Mouse (Mus musculus): ENCODE results near the gene Kcnh2.

The Kcnh2 gene

DNA sequence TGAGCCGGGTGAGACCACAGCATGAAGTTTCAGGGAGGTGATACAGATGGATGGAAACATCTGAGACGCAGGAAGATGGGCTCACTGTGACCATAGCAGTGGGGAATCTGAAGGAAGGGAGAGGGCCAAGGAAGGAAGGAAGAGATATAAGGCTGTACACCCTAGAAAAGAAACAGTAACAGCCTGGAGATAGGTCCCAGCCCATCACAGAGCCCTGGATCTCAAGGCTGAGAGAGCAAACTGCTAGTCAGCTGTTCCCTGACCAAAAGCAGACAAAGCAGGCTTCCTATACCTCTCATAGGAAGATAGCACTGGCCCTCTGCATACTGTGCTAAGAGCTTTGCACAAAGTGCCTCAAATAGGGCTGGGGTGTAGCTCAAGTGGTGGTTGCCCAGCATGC lies 27.3 kb upstream of the Kcnh2 start:
- DNase-seq (ENCODE audit: low spot score) = no peak

DNA sequence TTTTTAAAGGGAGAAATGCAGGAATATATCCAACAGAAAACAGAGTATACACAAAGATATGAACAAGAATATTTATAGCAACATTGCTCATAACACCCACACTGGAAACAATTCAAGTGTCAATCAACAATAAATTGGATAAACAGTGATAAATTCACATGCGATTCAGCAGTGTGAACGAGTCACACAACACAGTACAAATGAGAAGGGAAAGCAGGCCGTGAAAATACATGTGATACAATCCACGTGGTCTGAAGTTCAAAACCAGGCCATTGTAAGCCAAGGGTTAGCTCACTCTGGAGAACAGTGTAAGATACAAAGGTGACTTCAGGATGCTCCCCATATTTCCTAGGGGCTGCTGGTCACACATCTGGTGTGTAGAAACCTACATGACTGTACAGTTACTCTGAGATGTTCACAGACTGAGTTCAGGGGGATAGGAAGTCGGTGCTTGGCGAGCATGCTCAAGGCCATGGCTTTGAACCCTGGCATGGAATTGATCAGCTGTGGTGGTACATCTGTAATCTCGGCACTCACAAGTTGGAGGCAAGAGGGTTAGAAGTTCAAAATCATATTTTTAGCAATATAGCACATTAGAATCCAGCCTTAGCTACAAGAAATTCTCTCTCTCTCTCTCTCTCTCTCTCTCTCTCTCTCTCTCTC lies 23.4 kb upstream of the Kcnh2 start:
- DNase-seq (ENCODE audit: low spot score) = no peak

DNA sequence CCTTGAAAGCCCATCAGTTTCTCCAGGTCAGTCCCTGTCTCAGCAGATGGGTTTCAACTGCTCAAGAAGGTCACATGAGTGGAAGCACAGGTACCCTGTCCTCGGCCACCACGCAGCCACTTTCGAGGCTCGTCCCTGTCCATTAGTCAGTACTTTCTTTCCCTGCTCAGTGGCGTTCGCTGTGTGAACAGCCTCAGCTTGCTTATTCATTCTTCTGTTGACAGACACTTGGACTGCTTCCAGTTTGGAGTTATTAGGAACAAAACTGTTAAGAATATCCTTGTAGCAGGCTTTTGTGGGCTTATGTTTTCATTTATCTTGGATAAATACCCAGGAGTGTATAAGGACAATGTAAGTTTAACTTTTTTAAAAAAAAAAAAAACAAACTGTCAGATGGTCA lies 22.8 kb upstream of the Kcnh2 start:
- no peak for DNase-seq (ENCODE audit: low spot score)

DNA sequence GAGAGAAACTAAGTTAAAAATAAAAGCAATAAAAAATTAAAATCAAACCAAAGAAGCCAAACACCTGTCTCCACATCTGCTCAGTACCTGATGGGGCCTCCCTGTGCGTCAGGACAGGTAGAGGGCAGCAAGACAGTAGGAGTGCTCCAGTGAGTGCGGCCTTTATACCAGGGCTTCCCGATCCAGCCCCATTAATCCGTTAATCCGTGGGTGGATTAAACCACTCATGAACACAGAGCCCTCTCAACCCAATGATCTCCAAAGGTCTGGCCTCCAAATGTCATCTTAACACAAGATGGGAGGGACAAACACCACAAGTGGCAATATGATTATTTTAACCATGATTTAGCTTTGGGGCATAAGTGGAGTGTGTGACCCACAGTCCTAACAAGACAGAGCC lies 22.4 kb upstream of the Kcnh2 start:
- DNase-seq (ENCODE audit: low spot score) = no peak

DNA sequence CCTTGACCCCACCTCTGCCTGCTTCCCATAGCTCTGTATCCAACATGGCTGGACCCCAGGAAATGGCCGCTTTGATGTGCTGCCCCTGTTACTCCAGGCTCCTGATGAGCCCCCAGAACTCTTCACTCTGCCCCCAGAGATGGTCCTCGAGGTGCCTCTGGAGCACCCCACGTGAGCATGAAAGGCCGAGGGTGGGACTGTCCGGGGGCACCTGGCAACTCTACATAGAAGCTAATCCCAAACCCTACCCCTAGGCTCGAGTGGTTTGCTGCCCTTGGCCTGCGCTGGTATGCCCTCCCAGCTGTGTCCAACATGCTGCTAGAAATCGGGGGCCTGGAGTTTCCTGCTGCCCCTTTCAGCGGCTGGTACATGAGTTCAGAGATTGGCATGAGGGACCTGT lies 18.4 kb upstream of the Kcnh2 start:
- no peak for DNase-seq (ENCODE audit: low spot score)

DNA sequence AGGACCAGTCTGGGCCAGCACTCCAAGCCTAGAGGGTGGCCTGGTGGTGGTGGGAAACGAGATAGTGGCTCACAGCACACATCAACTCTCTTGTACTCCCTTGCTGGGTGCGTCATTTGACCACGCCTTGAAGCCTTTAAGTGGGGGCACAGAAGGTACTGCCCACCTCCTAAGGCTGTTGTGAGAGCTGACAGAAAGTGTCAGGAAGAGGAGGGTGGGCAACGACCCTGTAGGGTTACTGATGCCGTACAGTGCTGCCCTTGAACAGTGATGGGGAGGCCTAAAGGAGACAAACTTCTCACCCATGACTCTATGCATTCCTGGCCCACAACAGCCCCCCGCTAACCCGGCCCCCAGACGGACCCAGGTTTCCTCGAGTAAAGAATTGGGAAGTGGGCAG lies 15.0 kb upstream of the Kcnh2 start:
- no peak for DNase-seq (ENCODE audit: low spot score)

DNA sequence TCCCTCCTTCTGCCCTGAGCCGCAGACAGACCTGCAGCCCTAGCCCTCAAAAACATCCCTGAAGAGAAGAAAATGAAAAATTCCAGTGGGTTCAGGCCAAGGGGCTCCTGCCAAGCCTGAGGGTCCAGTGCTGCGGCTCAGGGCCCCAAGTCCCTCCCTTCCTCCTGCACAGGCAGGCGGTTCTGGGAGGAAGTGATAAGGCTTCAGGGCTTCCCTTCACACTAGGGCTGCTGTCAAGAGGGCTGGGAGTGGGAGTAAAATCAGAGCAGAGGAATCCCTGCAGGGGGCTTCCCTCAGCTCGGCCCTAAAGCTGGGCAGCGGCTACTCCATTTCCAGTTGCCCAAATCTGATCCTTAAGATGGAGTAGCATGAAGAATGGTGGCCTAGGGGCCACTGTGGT lies 14.1 kb upstream of the Kcnh2 start:
- DNase-seq (ENCODE audit: low spot score) = no peak

DNA sequence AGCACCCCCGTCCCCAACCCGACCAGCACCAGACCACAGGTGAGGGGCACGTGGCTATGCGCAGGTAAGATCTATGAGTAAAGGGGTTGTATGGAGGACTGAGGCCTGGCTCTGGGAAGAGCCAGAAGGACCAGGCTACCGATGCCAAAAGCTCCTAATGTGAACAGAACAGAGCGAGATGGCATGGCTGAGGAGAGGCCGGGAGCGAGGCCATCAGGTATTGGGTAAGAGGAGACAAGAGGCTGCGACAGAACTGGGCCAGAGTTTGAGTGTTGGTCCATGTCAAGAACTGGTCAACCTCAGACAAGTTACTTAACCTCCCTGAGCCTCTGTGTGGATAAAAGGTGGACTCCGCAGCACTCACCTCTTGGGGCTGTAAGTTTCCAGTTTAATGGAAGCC lies 13.6 kb upstream of the Kcnh2 start:
- DNase-seq (ENCODE audit: low spot score) = no peak

DNA sequence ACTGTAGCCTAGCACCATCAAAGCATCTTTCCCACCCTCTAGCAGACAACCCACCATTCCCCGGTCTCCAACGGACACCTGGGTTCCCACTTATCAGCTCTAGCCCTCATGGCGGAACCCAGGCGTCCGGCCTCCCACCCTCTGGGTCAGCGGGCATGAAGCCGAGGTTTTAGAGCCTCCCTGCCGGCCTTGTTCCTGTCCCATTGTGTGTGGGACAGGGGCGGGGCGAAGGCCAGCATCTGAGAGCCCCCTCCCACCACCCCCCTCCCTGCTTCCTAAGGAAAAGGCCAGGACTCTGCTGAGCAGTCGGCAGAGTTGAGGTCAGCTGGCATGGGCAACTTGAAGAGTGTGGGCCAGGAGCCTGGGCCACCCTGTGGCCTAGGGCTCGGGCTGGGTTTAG lies 13.1 kb upstream of the Kcnh2 start, which contains the start of gene Nos3:
Gene Nos3, plus strand, starts transcription at position 303 of the 400 bp plus-strand sequence.
- DNase-seq (ENCODE audit: low spot score) = peak; percentile 23

DNA sequence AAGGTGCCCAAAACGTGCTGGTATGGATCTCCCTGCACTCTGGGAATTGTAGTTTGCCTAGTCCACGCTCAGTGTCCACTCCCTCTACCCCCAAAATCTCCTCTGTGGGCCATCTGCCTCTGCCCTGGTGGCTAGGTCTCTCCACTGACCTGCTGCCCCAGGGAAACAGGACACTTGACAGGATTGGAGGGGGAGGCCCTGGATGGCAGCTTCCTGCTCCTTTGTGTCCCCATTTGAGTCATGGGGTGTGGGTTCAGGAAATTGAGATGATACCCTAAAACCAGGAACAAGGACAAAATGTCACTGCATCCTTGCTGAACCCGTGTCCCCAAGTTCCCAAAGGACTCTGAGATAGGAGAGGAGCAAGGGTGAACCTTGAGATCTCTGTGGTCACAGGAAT lies 12.7 kb upstream of the Kcnh2 start:
- no peak for DNase-seq (ENCODE audit: low spot score)

DNA sequence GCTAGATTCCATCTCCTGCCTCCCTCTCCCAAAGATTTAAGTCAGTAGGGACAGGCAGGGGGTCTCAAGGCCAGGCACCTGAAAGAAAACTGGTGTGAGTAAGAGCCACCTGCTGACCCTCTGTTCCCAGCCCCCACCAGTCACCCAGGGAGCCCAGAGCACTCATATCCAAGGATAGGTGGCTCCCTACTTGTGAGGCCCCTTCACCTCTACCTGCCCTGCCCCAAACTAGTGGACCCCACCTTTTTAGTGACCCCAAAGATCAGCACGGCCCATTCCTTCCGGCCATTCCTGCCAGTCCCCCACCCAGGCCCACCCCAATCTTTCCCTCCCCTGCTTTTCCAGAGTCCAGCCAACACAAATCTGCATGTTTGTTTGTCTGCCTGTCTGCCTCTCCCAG lies 12.1 kb upstream of the Kcnh2 start:
- DNase-seq (ENCODE audit: low spot score) = no peak

DNA sequence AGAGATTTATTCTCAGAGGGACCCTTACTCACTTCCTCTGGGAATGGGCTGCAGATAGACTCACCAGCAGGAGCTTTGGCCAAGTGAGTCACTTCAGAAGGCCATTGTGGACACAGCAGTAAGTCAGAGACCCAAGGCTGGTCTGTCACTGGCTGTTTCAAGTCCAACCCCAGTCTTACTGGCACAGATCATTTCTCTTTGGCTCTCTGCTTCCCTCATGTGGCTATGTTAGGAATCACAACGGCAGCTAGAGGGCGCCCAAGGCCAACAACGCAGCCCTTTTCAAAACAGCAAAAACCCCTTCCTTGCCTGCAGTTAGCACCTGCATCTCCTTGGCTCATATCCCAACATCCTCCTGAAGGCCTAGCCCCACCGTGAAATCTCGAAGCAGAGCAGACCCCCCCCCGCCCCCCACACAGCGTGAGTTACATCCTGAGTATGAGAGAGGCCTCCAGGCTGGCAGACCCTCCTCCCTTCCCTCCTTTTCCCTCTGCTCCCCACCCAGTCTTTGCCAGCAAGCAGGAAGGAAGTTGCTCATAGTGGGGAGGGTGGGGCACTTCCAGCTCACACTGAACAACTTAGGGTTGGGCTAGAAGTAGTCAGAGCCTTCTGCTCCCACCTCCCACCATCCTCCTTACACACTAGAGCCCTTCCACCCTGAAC lies 9.5 kb upstream of the Kcnh2 start:
- DNase-seq (ENCODE audit: low spot score) = peak; percentile 77

DNA sequence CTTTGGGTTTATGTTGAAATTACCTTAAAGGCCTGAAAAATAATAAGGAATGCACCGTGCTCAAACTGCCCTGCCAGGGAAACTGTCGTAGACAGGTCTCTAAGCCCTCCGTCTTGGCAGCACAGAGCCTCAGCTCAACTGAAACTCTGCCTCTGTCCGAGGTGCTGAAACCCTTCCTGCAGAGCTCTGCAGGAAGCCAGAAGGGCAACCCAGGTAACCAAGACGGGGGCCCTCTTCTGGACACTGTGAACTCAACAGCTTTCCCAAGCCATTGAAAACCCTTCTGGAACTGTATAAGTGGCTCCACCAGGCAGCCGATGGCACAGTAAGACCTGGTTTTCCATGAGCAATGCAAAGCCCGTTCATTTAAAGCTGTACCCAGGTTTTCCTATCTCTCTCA lies 6.1 kb upstream of the Kcnh2 start:
- peak; percentile 78 for DNase-seq (ENCODE audit: low spot score)

DNA sequence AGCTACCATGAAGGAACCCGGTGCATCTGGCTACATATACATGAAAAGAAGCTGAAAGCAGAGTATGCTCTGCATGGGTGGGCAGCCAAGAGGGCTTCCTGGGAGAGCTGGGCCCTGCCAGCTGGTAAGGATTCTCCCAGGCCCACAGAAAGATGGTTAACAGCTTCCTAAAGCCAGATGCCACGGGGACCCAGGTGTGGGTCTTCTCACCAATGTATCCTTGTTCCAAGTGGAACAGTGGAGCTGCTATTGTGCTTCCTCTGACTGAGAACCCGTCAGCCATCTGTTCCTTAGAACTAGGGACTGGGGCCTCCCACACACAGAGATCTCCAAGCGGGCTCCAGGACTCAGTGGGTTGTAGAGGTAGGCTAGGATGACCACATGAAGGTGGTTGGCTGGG lies 5.4 kb upstream of the Kcnh2 start:
- DNase-seq (ENCODE audit: low spot score) = no peak

DNA sequence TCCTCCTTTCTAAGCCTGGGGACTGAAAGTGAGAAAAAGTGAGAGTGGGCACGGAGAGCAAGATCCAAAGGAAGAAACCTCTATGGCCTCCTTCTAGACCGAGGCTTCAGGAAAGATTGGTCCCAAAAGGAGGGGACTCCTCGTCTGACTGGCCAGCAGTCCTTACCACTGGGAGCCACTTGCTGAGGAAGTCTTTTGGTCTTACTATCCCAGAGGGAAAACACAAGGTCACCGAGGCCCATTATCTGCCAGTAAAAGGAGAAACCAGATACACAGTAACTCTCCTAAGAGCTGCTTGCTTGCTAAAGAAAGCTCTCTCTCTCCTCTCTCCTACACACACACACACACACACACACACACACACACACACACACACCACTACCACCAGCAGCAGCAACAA lies 1.9 kb upstream of the Kcnh2 start:
- DNase-seq (ENCODE audit: low spot score) = no peak

DNA sequence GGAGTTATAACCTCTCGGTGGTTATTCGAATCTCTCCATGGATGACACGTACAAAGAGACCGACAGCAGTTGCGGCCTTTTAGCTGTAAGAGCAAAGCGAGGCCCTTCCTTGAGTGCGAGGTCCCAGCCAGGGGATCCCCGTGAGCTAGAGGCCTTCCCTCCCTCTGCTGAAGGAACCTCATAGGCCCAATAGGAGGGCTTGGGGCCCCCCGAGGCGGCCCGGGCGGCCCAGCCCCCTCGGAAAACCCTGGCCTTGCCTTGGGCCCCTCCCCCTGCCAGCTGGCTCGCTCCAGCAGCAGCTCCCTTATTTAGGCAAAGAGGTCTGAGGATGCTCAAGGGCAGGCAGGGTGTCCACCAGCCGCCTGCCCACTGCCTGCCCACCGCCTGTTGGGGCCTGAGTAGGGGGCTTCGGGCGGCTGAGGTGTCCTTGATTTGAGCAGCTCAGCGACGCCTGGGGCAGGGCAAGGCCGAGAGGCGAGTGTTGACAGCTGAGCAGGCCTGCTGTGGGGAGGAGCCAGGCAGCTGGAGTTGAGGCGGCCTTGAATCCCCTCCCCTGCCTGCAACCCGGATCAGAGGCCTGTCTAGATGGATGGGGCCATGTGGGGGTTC lies 951 bp upstream of the Kcnh2 start:
- DNase-seq (ENCODE audit: low spot score) = peak; percentile 63

DNA sequence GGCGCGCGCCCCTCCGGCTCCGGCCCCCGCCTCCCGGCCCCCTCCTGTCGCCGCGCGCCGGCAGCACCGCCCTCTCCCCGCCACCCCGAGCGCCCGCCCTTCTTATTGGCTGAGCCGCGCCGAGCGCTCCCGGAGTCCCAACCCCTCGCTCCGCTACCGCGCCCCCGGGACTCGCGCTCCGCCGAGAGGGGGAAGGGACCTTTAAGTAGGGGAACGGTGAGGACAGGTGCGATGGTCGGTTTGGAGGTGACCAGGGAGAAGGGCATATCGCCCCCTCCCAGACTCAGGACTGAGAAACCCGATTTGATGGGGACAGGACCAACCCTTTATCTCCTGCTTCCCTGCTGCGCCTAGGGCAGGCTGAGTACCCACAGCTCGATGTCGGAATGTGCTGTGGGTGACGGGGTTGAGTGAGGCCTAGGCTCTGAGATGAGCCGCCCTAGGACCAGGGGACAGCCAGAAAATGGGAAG lies 332 bp upstream of the Kcnh2 start:
- DNase-seq (ENCODE audit: low spot score) = peak; percentile 85

DNA sequence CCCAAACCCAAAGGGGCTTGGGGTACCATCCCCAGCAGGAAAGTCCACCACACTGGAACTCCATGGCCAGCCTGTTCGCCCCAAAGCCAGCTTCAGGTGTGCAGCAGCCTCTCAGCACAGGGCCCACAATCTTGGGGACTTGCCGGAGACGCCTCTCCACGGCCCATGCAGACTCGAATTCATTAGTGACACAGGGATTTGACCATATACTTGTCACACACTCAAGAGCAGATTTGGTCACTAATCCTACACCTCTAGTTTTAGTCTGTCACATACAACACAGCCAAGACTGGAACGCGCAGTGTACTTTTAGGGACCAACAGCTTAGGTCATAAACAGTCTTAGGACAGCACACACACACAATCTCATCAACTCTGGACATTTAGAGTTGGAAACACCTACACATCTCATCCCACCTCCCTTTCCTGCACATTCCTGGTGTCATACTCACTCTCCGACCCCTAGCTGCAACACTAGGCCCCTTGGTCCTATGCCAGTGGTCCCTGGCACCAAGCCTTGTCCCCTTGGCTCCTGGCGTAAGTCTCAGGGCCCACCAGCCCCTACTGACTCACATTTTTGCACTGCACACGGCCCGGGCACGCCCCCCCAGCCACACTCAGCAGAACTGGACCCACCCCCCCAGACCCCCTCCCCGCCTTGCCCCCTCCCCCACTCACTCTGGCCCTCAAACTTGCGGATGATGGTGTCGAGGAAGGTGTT lies 713 bp downstream of the Kcnh2 start:
- no peak for DNase-seq (ENCODE audit: low spot score)

DNA sequence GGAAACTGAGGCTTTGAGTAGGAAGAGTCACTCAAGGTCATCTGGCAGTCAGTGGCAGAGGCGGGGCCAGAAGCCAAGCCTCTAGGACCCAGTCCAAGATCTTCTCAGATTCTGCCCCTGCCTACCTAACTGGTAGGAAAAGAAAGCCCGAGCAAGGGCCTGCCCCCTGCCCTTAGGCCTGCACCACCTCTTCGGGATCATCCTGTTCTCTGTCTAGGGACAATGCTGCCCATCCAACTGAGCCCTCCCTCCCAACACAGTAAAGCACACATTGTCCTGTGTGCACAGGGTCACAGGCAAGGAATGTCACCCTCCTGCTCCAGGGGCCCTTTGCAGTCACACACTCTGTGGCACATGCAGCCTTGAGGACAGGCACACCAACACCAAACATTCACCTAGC lies 1.3 kb downstream of the Kcnh2 start:
- DNase-seq (ENCODE audit: low spot score) = no peak

DNA sequence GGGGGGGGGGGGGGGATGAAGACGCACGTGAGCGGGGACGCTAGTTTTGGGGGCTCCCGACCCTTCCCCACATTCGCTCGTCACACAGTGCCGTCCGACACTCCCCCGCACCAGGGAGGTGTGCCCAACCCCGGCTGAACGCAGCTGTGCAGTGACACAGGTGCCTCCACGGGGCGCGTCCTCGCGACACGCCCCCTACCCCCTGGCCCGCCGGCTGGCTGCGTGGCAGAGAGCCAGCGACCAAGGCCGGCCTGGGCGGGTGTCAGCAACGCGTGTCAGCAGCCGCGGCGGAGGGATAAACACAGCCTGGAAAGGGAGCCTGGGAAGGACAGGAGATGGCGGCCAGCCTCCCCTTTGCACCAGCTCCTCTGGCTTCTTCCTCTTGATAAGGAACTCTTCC lies 2.9 kb downstream of the Kcnh2 start:
- no peak for DNase-seq (ENCODE audit: low spot score)

DNA sequence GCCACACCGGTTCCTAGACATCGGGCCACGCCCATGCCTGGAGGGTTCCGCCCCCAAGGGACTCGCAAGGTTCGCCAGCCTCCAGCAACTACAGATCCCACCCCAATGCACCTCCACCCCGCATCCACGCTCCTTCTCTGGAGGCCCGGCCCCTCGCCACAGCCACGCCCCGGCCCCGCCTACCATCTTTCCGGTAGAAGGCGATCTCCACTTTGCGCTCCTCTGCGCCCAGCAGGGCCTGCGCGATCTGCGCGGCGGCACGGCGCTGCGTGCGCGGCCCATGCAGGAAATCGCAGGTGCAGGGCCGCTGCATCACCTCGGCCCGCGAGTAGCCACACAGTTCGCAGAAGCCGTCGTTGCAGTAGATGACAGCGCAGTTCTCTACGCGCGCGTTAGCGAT lies 3.3 kb downstream of the Kcnh2 start:
- peak; percentile 76 for DNase-seq (ENCODE audit: low spot score)

DNA sequence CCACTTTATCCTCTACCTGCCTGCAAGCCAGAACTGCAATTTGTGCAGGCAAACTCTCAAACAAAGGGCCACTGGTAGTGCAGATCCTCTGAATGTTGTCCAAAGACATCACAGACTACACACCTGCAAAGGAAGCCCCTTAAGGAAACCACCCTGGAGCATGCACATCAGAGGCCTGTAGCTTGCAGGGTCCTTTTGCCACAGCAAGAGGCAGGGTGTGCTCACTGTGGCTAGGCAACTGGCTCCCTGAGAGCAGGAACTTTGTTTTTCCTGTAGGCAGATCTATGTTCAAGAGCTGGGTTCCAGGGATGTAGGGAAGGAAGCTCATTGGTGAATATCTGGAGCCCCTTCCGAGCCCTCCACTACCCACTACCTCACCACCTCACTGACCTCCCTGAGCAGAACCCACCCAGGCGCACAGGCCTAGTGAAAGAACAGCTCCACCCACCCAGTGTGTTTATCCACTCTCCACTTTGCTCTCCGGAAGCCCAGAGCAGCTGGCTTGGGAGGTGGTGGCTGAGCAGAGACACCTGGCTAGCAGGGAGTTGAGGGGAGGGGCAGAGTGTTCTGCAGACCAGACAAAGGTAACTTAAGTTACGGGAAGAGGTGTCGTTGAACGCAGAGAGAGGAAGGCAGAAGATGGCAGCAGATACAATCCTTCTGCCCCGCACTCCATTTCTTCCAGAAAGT lies 4.1 kb downstream of the Kcnh2 start:
- DNase-seq (ENCODE audit: low spot score) = no peak

Data from yolk sac, embryonic 10.5 days (tissue).